Mouse (Mus musculus) c-Kit-negative CD71-positive TER-119-positive erythroid progenitor cells, embryonic 14.5 days (primary cell): ENCODE results near the gene Vangl1.
"Not testable (repeated sequence)": the region's sequence is repeated elsewhere in the genome, so short reads cannot be mapped to it uniquely, and the experiment has no call there.

Source experiments
- DNase-seq: peaks from one replicate; pipeline ENCODE4 v3.0.0-alpha.2; 2013; ENCODE audit warnings: low read depth, low spot score

Gene Vangl1

GRCm38 (mm10) chr3:102169197-102169905, 35.1 kb downstream of the Vangl1 start:
- no peak for DNase-seq

GRCm38 (mm10) chr3:102167555-102168210, 36.8 kb downstream of the Vangl1 start:
- peak; percentile 44 for DNase-seq

- no peak for DNase-seq
These were observed 37.7 kb downstream of the Vangl1 start for GRCm38 (mm10) chr3:102166794-102167193.

- no peak for DNase-seq
These were observed 38.2 kb downstream of the Vangl1 start for GRCm38 (mm10) chr3:102166287-102166620.

GRCm38 (mm10) chr3:102165536-102166286, 38.8 kb downstream of the Vangl1 start:
- DNase-seq: peak; percentile 95

- peak; percentile 49 for DNase-seq
These were observed 39.6 kb downstream of the Vangl1 start for GRCm38 (mm10) chr3:102164911-102165310.

GRCm38 (mm10) chr3:102163861-102164260, 40.6 kb downstream of the Vangl1 start:
- DNase-seq: not testable (repeated sequence)

GRCm38 (mm10) chr3:102159423-102160325, 44.8 kb downstream of the Vangl1 start:
- DNase-seq: no peak

- DNase-seq: no peak
These were observed 45.6 kb downstream of the Vangl1 start for GRCm38 (mm10) chr3:102158759-102159422.

GRCm38 (mm10) chr3:102157652-102158051, 46.8 kb downstream of the Vangl1 start:
- no peak for DNase-seq

- no peak for DNase-seq
These were observed 47.8 kb downstream of the Vangl1 start for GRCm38 (mm10) chr3:102156737-102157136.

- DNase-seq: no peak
These were observed 50.4 kb downstream of the Vangl1 start for GRCm38 (mm10) chr3:102154107-102154506.

- no peak for DNase-seq
These were observed 51.6 kb downstream of the Vangl1 start for GRCm38 (mm10) chr3:102152872-102153271.

- DNase-seq: no peak
These were observed 52.0 kb downstream of the Vangl1 start for GRCm38 (mm10) chr3:102152471-102152870.

- no peak for DNase-seq
These were observed 52.6 kb downstream of the Vangl1 start for GRCm38 (mm10) chr3:102151850-102152249.

GRCm38 (mm10) chr3:102149941-102150340, 54.6 kb downstream of the Vangl1 start:
- DNase-seq: no peak

- no peak for DNase-seq
These were observed 57.3 kb downstream of the Vangl1 start for GRCm38 (mm10) chr3:102147189-102147588.

GRCm38 (mm10) chr3:102146428-102146827, 58.1 kb downstream of the Vangl1 start:
- no peak for DNase-seq

GRCm38 (mm10) chr3:102145645-102146386, 58.7 kb downstream of the Vangl1 start:
- peak; percentile 54 for DNase-seq

GRCm38 (mm10) chr3:102144401-102144800, 60.1 kb downstream of the Vangl1 start:
- peak; percentile 57 for DNase-seq
